Mouse (Mus musculus) ES-Bruce4 (cell line): ENCODE data around the gene Senp8.

Experiments used
- CTCF ChIP-seq: IDR thresholded peaks from one replicate; pipeline ENCODE4 v1.8.1; 2011; ENCODE audit warnings: low read depth, low read length
- EP300 ChIP-seq: IDR thresholded peaks from 2 replicates; pipeline ENCODE4 v1.6.1; 2011; ENCODE audit warnings: low read depth, low read length; ENCODE audit not compliant: insufficient read depth

GRCm38 (mm10) chr9:59716275-59716898, 34.1 kb downstream of the Senp8 start:
- TF ChIP-seq CTCF (no peak), EP300 (no peak)
